Comparison of ENCODE assay signal across 8 mouse cellular contexts in the genomic region with DNA sequence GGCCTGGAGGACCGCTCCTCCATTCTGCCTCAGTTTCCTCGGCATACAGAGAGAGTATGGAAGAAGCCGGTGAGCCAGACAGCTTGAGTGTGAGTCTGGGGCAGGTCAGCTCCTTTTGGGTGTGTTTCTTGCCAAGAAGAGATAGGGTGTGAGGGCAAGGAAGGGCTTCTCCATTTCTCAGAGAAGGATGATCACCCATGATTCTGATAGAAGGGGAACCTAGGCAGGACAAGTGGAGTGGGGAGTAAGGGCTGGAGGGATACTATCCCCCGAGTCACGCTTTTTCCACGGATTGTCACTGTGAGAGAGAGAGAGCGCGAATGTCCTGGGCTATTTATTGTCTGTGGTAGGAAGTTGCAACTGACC. TPM values are rescaled to one million over a fixed set of nuclear protein-coding genes. Genes with fewer than 3 reads are reported as not detected.
DNase-seq lines count a peak whose midpoint lies in the region; ATAC-seq lines count a peak whose summit lies in the region.

No protein-coding gene starts in this region.

- DNase-seq in frontal cortex, postnatal 10 days (ENCODE audit: low spot score in 2 of 2), result no peak
- DNase-seq in spleen, adult 18-20 months, result no peak

- peak overlapping the region; percentile 40 for H3K4me3 ChIP-seq in erythroblast, embryonic 14.5 days (replicated peaks)
- H3K4me3 ChIP-seq in megakaryocyte, embryonic 14.5 days (replicated peaks), result peak overlapping the region; percentile 88
- H3K4me3 ChIP-seq in liver, embryonic 12.5 days, result peak overlapping the region; percentile 55
- peak overlapping the region; percentile 50 for H3K4me3 ChIP-seq in stomach, embryonic 16.5 days (replicated peaks; ENCODE audit: low read length)

- no peak overlapping the region for H3K27ac ChIP-seq in liver, embryonic 12.5 days
- no peak overlapping the region for H3K27ac ChIP-seq in stomach, embryonic 16.5 days (ENCODE audit: low read length)

- no peak for ATAC-seq in erythroblast, adult 5-6 weeks (replicated peaks; ENCODE audit: low FRiP score, poor library complexity, severe bottlenecking)
- ATAC-seq in megakaryocyte, adult 5-6 weeks (ENCODE audit: poor library complexity, severe bottlenecking), result no peak
- no peak for ATAC-seq in liver, embryonic 12.5 days
- ATAC-seq in stomach, embryonic 16.5 days (ENCODE audit: insufficient read depth, low FRiP score), result no peak

- H3K4me1 ChIP-seq in erythroblast, embryonic 14.5 days (ENCODE audit: control insufficient read depth), result peaks cover 10% of the 10 kb centered on the region
- peaks cover 34% of the 10 kb centered on the region for H3K4me1 ChIP-seq in megakaryocyte, embryonic 14.5 days
- peaks cover 15% of the 10 kb centered on the region for H3K4me1 ChIP-seq in liver, embryonic 12.5 days
- H3K4me1 ChIP-seq in stomach, embryonic 16.5 days (ENCODE audit: control insufficient read depth, insufficient read depth, low read length), result peaks cover 9% of the 10 kb centered on the region; the same call in 1 of the 2 replicates

- H3K27me3 ChIP-seq in erythroblast, embryonic 14.5 days (ENCODE audit: control insufficient read depth), result peaks cover 72% of the 10 kb centered on the region
- H3K27me3 ChIP-seq in megakaryocyte, embryonic 14.5 days (replicated peaks), result peaks cover 82% of the 10 kb centered on the region
- H3K27me3 ChIP-seq in liver, embryonic 12.5 days (replicated peaks), result peaks cover 75% of the 10 kb centered on the region
- peaks cover 46% of the 10 kb centered on the region for H3K27me3 ChIP-seq in stomach, embryonic 16.5 days (ENCODE audit: control insufficient read depth, insufficient read depth, low read length)

- 13% methylated on average over 8 of the region's 8 CpGs for WGBS in liver, embryonic 12.5 days (ENCODE audit: insufficient replicate concordance)
- 16% methylated on average over 8 of the region's 8 CpGs for WGBS in stomach, embryonic 16.5 days

- H3K36me3 ChIP-seq in erythroblast, embryonic 14.5 days (ENCODE audit: control insufficient read depth), result no peaks in the 10 kb centered on the region
- H3K36me3 ChIP-seq in megakaryocyte, embryonic 14.5 days (replicated peaks; ENCODE audit: low read length), result no peaks in the 10 kb centered on the region
- H3K36me3 ChIP-seq in liver, embryonic 12.5 days, result no peaks in the 10 kb centered on the region
- no peaks in the 10 kb centered on the region for H3K36me3 ChIP-seq in stomach, embryonic 16.5 days (ENCODE audit: control insufficient read depth, insufficient read depth, low read length)

- H3K4me2 ChIP-seq in liver, embryonic 12.5 days, result peak overlapping the region; percentile 72
- H3K4me2 ChIP-seq in stomach, embryonic 16.5 days (ENCODE audit: low read depth, low read length), result peak overlapping the region; percentile 97

- H3K9me3 ChIP-seq in erythroblast, embryonic 14.5 days (ENCODE audit: control insufficient read depth, low read length), result peaks cover 4% of the 10 kb centered on the region; the same call in 1 of the 2 replicates
- 0 out of 2 replicates have a peak, but pooled peaks cover 3% of the 10 kb centered on the region for H3K9me3 ChIP-seq in megakaryocyte, embryonic 14.5 days
- H3K9me3 ChIP-seq in liver, embryonic 12.5 days (replicated peaks), result no peaks in the 10 kb centered on the region
- no peaks in the 10 kb centered on the region for H3K9me3 ChIP-seq in stomach, embryonic 16.5 days (replicated peaks; ENCODE audit: control insufficient read depth, low read length)

- no peak overlapping the region for H3K9ac ChIP-seq in liver, embryonic 12.5 days
- peak overlapping the region; percentile 65 for H3K9ac ChIP-seq in stomach, embryonic 16.5 days (ENCODE audit: low read length)

RNA-seq across cellular contexts. Expression of gene Car7, which starts 7.0 kb away (rescaled TPM):
- polyA plus RNA-seq in erythroblast, embryonic 14.5 days (2012), result not detected in 2 replicates
- not detected in 2 replicates for total RNA-seq in erythroblast, adult 5-6 weeks (2015; ENCODE audit: low replicate concordance)
- 0.51 TPM in 1 of 2 replicates, not detected in the other for total RNA-seq in erythroblast, adult 5-6 weeks (2017; ENCODE audit: low replicate concordance)
- polyA plus RNA-seq in megakaryocyte, embryonic 14.5 days (2012; ENCODE audit: insufficient read depth, low replicate concordance), result 1.1 and 8.2 TPM in 2 replicates
- 0.27 TPM in 1 of 2 replicates, not detected in the other for total RNA-seq in megakaryocyte, adult 5-6 weeks (2015)
- total RNA-seq in megakaryocyte, adult 5-6 weeks (2017), result 0.44 and 1.2 TPM in 2 replicates
- polyA plus RNA-seq in liver, embryonic 12.5 days (2016; fragmentation: Nextera tagmentation; extraction: Ambion mirVana), result 2.2 and 2.3 TPM in 2 replicates
- polyA plus RNA-seq in stomach, embryonic 16.5 days (2015; fragmentation: Nextera tagmentation; extraction: Ambion mirVana), result 1.5 and 1.6 TPM in 2 replicates

RNA-seq across cellular contexts. Expression of gene Nae1, which starts 7.1 kb away (rescaled TPM):
- polyA plus RNA-seq in erythroblast, embryonic 14.5 days (2012), result 0.29 and 0.39 TPM in 2 replicates
- 14.4 and 25.4 TPM in 2 replicates for total RNA-seq in erythroblast, adult 5-6 weeks (2015; ENCODE audit: low replicate concordance)
- total RNA-seq in erythroblast, adult 5-6 weeks (2017; ENCODE audit: low replicate concordance), result 19.0 and 28.0 TPM in 2 replicates
- 1.5 TPM in 1 of 2 replicates, not detected in the other for polyA plus RNA-seq in megakaryocyte, embryonic 14.5 days (2012; ENCODE audit: insufficient read depth, low replicate concordance)
- 45.3 and 69.6 TPM in 2 replicates for total RNA-seq in megakaryocyte, adult 5-6 weeks (2015)
- total RNA-seq in megakaryocyte, adult 5-6 weeks (2017), result 67.3 and 83.9 TPM in 2 replicates
- polyA plus RNA-seq in liver, embryonic 12.5 days (2016; fragmentation: Nextera tagmentation; extraction: Ambion mirVana), result 47.5 and 48.8 TPM in 2 replicates
- polyA plus RNA-seq in stomach, embryonic 16.5 days (2015; fragmentation: Nextera tagmentation; extraction: Ambion mirVana), result 86.4 and 89.4 TPM in 2 replicates

RNA-seq across cellular contexts. Expression of gene Terb1, which starts 31.8 kb away (rescaled TPM):
- polyA plus RNA-seq in erythroblast, embryonic 14.5 days (2012), result not detected in 2 replicates
- total RNA-seq in erythroblast, adult 5-6 weeks (2015; ENCODE audit: low replicate concordance), result not detected in 2 replicates
- total RNA-seq in erythroblast, adult 5-6 weeks (2017; ENCODE audit: low replicate concordance), result not detected in 2 replicates
- not detected in 2 replicates for polyA plus RNA-seq in megakaryocyte, embryonic 14.5 days (2012; ENCODE audit: insufficient read depth, low replicate concordance)
- not detected in 2 replicates for total RNA-seq in megakaryocyte, adult 5-6 weeks (2015)
- total RNA-seq in megakaryocyte, adult 5-6 weeks (2017), result not detected in 2 replicates
- polyA plus RNA-seq in liver, embryonic 12.5 days (2016; fragmentation: Nextera tagmentation; extraction: Ambion mirVana), result 0.04 and 0.07 TPM in 2 replicates
- polyA plus RNA-seq in stomach, embryonic 16.5 days (2015; fragmentation: Nextera tagmentation; extraction: Ambion mirVana), result 0.14 and 0.20 TPM in 2 replicates

RNA-seq across cellular contexts. Expression of gene Pdp2, which starts 49.8 kb away (rescaled TPM):
- 0.01 and 0.02 TPM in 2 replicates for polyA plus RNA-seq in erythroblast, embryonic 14.5 days (2012)
- 0.38 and 1.7 TPM in 2 replicates for total RNA-seq in erythroblast, adult 5-6 weeks (2015; ENCODE audit: low replicate concordance)
- total RNA-seq in erythroblast, adult 5-6 weeks (2017; ENCODE audit: low replicate concordance), result 0.98 and 1.3 TPM in 2 replicates
- polyA plus RNA-seq in megakaryocyte, embryonic 14.5 days (2012; ENCODE audit: insufficient read depth, low replicate concordance), result 1.3 TPM in 1 of 2 replicates, not detected in the other
- 6.8 TPM in 2 replicates for total RNA-seq in megakaryocyte, adult 5-6 weeks (2015)
- 6.1 and 6.6 TPM in 2 replicates for total RNA-seq in megakaryocyte, adult 5-6 weeks (2017)
- 5.8 and 6.0 TPM in 2 replicates for polyA plus RNA-seq in liver, embryonic 12.5 days (2016; fragmentation: Nextera tagmentation; extraction: Ambion mirVana)
- 13.3 and 14.1 TPM in 2 replicates for polyA plus RNA-seq in stomach, embryonic 16.5 days (2015; fragmentation: Nextera tagmentation; extraction: Ambion mirVana)

Comparison
In these comparisons a context has a peak if more than half of its experiments do, and no peak if none do; other contexts are left out.
1. RNA of gene Nae1, which starts 7.1 kb away (polyA plus RNA-seq): 86.4 to 89.4 TPM in stomach, embryonic 16.5 days and 47.5 to 48.8 TPM in liver, embryonic 12.5 days; 1.5 TPM in megakaryocyte, embryonic 14.5 days and 0.29 to 0.39 TPM in erythroblast, embryonic 14.5 days; every median in the first group is over 10 times any median in the second.
2. Peak in every context shown above with its lines, with median percentiles within 50 percentile points of each other: H3K4me3 ChIP-seq.